27 mouse cellular contexts compared by ENCODE assay signal in the genomic region with DNA sequence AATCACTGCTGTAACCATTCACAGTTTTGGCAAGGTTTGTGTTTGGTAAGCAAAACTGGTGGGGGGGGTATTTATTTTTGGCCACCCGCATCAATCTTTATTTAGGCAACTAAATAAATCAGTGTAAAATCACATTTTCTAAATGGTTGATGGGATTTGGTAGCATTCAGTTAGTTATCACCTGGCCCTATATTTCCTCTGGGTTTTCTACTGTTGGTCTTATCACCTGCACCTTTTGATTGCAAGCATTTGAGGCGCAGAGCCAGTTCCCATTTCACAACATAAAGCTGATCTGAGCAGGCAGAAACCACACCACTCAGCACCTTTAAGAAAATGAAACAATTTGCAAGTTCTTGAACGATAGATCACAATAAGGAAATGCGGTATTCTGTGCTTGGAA.
"Had no signal": no experiment of that assay in that cellular context is flagged by ENCODE, and none has a peak within 500 bp of the region (broad histone marks: within the 10 kb centered on the region; RNA-seq: fewer than 3 reads in every experiment).

No protein-coding gene starts in this region.

- H3K4me3 ChIP-seq: limb, embryonic 10.5 days; limb, embryonic 12.5 days; limb, embryonic 13.5 days; limb, embryonic 15.5 days; liver, embryonic 12.5 days; liver, embryonic 13.5 days; liver, embryonic 15.5 days; lung, embryonic 15.5 days; megakaryocyte, embryonic 14.5 days; midbrain, embryonic 10.5 days; midbrain, embryonic 12.5 days; midbrain, embryonic 13.5 days; midbrain, embryonic 15.5 days; myocyte had no signal

- H3K9me3 ChIP-seq: limb, embryonic 10.5 days; limb, embryonic 12.5 days; limb, embryonic 13.5 days; limb, embryonic 15.5 days; liver, embryonic 12.5 days; liver, embryonic 13.5 days; liver, embryonic 15.5 days; lung, embryonic 15.5 days; midbrain, embryonic 10.5 days; midbrain, embryonic 12.5 days; midbrain, embryonic 13.5 days; midbrain, embryonic 15.5 days had no signal

- H3K4me1 ChIP-seq: limb, embryonic 10.5 days; limb, embryonic 12.5 days; limb, embryonic 13.5 days; limb, embryonic 15.5 days; liver, embryonic 12.5 days; liver, embryonic 13.5 days; liver, embryonic 15.5 days; lung, embryonic 15.5 days; megakaryocyte, embryonic 14.5 days; midbrain, embryonic 10.5 days; midbrain, embryonic 12.5 days; midbrain, embryonic 13.5 days; midbrain, embryonic 15.5 days had no signal

- H3K9ac ChIP-seq: limb, embryonic 12.5 days; limb, embryonic 13.5 days; limb, embryonic 15.5 days; liver, embryonic 12.5 days; liver, embryonic 13.5 days; liver, embryonic 14.5 days; liver, embryonic 15.5 days; liver, postnatal 0 days; lung, embryonic 14.5 days; lung, embryonic 15.5 days; midbrain, embryonic 12.5 days; midbrain, embryonic 13.5 days; midbrain, embryonic 15.5 days had no signal

- H3K36me3 ChIP-seq: limb, embryonic 10.5 days; limb, embryonic 12.5 days; limb, embryonic 13.5 days; limb, embryonic 15.5 days; liver, embryonic 12.5 days; liver, embryonic 13.5 days; liver, embryonic 15.5 days; lung, embryonic 15.5 days; midbrain, embryonic 10.5 days; midbrain, embryonic 12.5 days; midbrain, embryonic 13.5 days; midbrain, embryonic 15.5 days had no signal

- DNase-seq: left cerebral cortex, postnatal 4 days; liver; liver, embryonic 13.5 days; liver, postnatal 0 days; lung, adult 18-20 months; lung, adult 2 months; lung, embryonic 14.5 days; lung, postnatal 10 days; lung, postnatal 14 days; lung, postnatal 36 days; lung, postnatal 4 days; midbrain, embryonic 14.5 days had no signal

- H3K27ac ChIP-seq: limb, embryonic 10.5 days; limb, embryonic 12.5 days; limb, embryonic 13.5 days; limb, embryonic 15.5 days; liver, embryonic 12.5 days; liver, embryonic 13.5 days; liver, embryonic 14.5 days; liver, embryonic 15.5 days; lung, embryonic 15.5 days; macrophage; midbrain, embryonic 10.5 days; midbrain, embryonic 12.5 days; midbrain, embryonic 13.5 days; midbrain, embryonic 15.5 days had no signal

- H3K27me3 ChIP-seq: limb, embryonic 12.5 days; limb, embryonic 13.5 days; limb, embryonic 15.5 days; liver, embryonic 12.5 days; liver, embryonic 13.5 days; liver, embryonic 15.5 days; lung, embryonic 15.5 days; megakaryocyte, embryonic 14.5 days; midbrain, embryonic 12.5 days; midbrain, embryonic 13.5 days; midbrain, embryonic 15.5 days had no signal
